Mouse (Mus musculus): ENCODE results near the gene Col4a2. TPM values are rescaled to one million over a fixed set of nuclear protein-coding genes. Genes with fewer than 3 reads are reported as not detected.

The Col4a2 gene
- polyA plus RNA-seq, 1 experiment from 2014 or later, result 46.4 TPM

DNA sequence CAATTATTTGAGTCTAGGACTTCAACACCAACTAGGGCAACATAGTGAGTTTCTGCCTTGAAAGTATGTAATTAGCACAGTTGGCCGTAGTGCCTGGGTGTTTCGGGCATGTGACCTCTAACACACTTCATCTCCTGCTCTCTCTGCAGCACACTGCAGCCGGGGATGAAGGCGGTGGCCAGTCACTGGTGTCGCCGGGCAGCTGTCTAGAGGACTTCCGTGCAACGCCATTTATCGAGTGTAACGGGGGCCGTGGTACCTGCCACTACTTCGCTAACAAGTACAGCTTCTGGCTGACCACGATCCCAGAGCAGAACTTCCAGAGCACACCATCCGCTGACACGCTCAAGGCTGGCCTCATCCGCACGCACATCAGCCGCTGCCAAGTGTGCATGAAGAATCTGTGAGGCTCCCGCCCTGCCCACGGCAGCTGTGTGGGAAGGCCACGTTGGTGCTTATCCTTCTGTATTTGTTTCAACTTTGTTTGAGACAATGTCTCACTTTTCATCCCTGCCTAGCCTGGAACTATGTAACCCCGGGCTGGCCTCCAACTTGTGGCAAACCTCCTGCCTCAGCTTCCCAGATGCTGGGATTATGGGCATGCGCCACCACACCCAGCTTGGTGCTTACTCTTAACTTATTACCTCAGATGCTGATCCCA lies 135.4 kb downstream of the Col4a2 start:
- no peak for DNase-seq (ENCODE audit: low spot score)
- H3K9ac ChIP-seq, result no peak overlapping the region
- no peaks in the 10 kb centered on the region for H3K27me3 ChIP-seq (ENCODE audit: control insufficient read depth, insufficient read depth, low read length)
- H3K4me1 ChIP-seq (replicated peaks; ENCODE audit: control insufficient read depth, insufficient read depth, low read length), result no peaks in the 10 kb centered on the region
- H3K36me3 ChIP-seq (replicated peaks; ENCODE audit: control insufficient read depth, insufficient read depth), result no peaks in the 10 kb centered on the region
- H3K4me2 ChIP-seq (replicated peaks), result no peak overlapping the region
- no peak overlapping the region for H3K4me3 ChIP-seq (replicated peaks; ENCODE audit: low read length)
- no peak for ATAC-seq (ENCODE audit: low FRiP score)
- H3K27ac ChIP-seq, result no peak overlapping the region
- H3K9me3 ChIP-seq (ENCODE audit: control insufficient read depth, low read length), result no peaks in the 10 kb centered on the region
- 93% methylated on average over 23 of the region's 23 CpGs for WGBS

DNA sequence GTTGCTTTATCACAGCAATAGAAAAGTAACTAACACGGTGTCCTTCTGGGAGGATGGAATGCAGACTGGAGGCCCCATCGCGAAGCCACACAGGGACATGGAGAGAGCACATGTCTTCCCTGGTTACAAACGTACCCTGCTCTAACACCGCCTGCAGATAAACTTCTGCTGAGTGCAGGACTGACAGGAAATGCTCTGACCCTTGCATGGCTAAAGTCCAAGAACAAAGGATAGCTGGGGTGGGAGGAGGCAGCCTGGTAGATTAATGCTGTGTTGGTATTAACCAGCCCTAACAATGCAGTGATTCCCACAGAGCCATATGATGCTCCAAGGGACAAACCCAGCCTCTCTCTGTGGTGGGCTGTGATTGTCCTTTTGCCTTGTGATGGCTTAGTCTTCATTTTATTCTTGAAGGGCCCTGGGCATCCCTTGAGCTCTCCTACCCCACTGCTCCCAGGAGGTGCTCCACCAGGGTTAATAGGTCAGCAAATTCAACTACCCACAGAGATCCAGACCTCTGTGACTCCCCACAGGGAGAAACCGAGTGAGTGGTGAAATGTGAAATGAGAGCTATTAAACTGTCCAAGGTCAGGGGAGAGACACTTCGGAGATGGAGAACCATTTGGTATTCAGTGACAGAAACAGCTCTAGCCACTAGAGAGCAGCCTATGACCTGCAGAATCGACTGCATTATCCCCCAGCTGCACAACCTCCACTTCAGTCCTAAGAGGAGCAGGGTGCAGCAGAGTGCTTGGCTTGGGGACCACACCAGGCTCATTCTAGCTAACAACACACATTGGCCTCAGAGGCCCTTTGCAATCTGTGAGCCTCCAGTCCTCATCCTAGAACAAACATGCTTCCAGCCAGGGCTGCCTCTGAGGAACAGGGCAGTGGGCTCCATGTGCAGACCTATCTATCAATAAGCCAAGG lies 137.8 kb downstream of the Col4a2 start:
- no peaks in the 10 kb centered on the region for H3K27me3 ChIP-seq (ENCODE audit: control insufficient read depth, insufficient read depth, low read length)
- H3K9me3 ChIP-seq (ENCODE audit: control insufficient read depth, low read length), result no peaks in the 10 kb centered on the region
- H3K4me1 ChIP-seq (replicated peaks; ENCODE audit: control insufficient read depth, insufficient read depth, low read length), result 0 out of 2 replicates have a peak, but pooled peaks cover 6% of the 10 kb centered on the region
- H3K4me3 ChIP-seq (replicated peaks; ENCODE audit: low read length), result no peak overlapping the region
- no peak overlapping the region for H3K4me2 ChIP-seq (replicated peaks)
- H3K9ac ChIP-seq, result no peak overlapping the region
- 25% methylated on average over 8 of the region's 8 CpGs for WGBS
- DNase-seq (ENCODE audit: low spot score) (peak; percentile 47), ATAC-seq (ENCODE audit: low FRiP score) (peak; percentile 34; the same call in 1 of the 2 replicates)
- no peak overlapping the region for H3K27ac ChIP-seq
- no peaks in the 10 kb centered on the region for H3K36me3 ChIP-seq (replicated peaks; ENCODE audit: control insufficient read depth, insufficient read depth)

DNA sequence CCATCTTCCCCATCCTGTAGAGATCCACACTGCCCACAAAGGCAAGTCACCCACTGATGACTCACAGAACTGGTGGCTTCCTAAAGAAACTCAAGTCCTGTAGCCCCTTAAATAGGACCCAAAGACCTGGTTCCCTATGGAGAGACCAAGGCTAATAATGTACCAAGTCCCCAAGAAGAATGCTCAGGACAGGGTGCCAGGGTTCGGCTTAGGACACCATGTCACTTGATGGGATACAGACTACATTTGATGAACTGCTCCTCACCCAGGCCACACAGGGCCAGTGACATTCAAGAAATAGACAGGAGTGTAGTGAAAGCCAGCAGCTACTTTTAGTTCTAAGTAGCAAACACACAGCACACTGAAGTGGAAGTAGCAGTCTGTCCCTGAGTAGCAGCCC lies 139.5 kb downstream of the Col4a2 start:
- ATAC-seq (ENCODE audit: low FRiP score), result no peak
- WGBS, result 97% methylated on average over 1 of the region's 1 CpGs

DNA sequence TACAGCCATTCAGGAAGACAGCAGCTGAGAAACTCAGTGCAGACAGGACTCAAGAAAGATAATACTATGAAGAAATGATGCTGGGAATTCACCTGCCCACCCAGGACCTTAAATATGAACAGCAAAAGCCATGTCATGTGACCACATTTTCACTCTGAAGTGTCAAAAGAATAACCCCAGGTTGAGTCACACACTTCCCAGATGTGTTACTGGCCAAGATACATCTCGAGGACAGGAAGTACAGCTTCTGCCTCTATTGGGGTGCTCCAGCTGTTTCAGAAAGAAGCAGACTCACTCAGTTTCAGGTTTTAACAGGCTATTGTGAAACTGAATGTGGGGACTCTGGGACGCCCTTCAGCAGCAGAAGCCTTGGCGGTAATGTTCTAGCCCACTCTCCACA lies 140.0 kb downstream of the Col4a2 start:
- Histone ChIP-seq H3K9me3 (ENCODE audit: control insufficient read depth, low read length) (no peaks in the 10 kb centered on the region), H3K27me3 (ENCODE audit: control insufficient read depth, insufficient read depth, low read length) (no peaks in the 10 kb centered on the region), H3K4me2 (replicated peaks) (no peak overlapping the region), H3K4me3 (replicated peaks; ENCODE audit: low read length) (no peak overlapping the region), H3K27ac (no peak overlapping the region), H3K36me3 (replicated peaks; ENCODE audit: control insufficient read depth, insufficient read depth) (no peaks in the 10 kb centered on the region), H3K9ac (no peak overlapping the region), H3K4me1 (replicated peaks; ENCODE audit: control insufficient read depth, insufficient read depth, low read length) (0 out of 2 replicates have a peak, but pooled peaks cover 6% of the 10 kb centered on the region)
- ATAC-seq (ENCODE audit: low FRiP score), result no peak
- DNase-seq (ENCODE audit: low spot score), result no peak
- 50% methylated on average over 3 of the region's 3 CpGs for WGBS

More for the DNA sequence above, 139.5 kb downstream of the Col4a2 start:
- Histone ChIP-seq H3K27me3 (ENCODE audit: control insufficient read depth, insufficient read depth, low read length) (no peaks in the 10 kb centered on the region), H3K9me3 (ENCODE audit: control insufficient read depth, low read length) (no peaks in the 10 kb centered on the region), H3K4me3 (replicated peaks; ENCODE audit: low read length) (no peak overlapping the region), H3K9ac (no peak overlapping the region), H3K27ac (no peak overlapping the region), H3K4me1 (replicated peaks; ENCODE audit: control insufficient read depth, insufficient read depth, low read length) (0 out of 2 replicates have a peak, but pooled peaks cover 6% of the 10 kb centered on the region), H3K4me2 (replicated peaks) (no peak overlapping the region), H3K36me3 (replicated peaks; ENCODE audit: control insufficient read depth, insufficient read depth) (no peaks in the 10 kb centered on the region)
- DNase-seq (ENCODE audit: low spot score), result no peak

DNA sequence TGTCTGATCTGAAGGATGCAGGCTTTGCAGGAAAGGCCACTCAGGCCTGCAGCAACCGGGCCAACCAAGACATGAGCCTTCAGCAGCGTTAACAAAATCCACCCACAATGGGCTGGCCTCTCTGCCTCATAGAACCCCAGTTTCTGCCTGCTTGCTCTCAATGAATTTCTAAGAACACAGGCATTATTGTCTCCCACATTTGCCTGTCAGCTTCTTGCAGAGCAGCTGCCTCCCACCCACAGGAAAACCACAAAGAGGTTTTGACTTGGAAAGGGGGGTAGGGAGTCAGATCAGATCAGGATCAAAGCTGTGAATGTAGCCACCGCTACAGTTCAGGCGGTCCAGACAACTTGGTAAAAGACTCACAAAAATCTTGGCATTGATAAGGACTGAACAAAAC lies 140.4 kb downstream of the Col4a2 start:
- DNase-seq (ENCODE audit: low spot score) (no peak), ATAC-seq (ENCODE audit: low FRiP score) (no peak)
- no peak overlapping the region for H3K4me3 ChIP-seq (replicated peaks; ENCODE audit: low read length)
- H3K9me3 ChIP-seq (ENCODE audit: control insufficient read depth, low read length), result no peaks in the 10 kb centered on the region
- no peak overlapping the region for H3K4me2 ChIP-seq (replicated peaks)
- no peaks in the 10 kb centered on the region for H3K27me3 ChIP-seq (ENCODE audit: control insufficient read depth, insufficient read depth, low read length)
- 21% methylated on average over 4 of the region's 4 CpGs for WGBS
- H3K4me1 ChIP-seq (replicated peaks; ENCODE audit: control insufficient read depth, insufficient read depth, low read length), result 0 out of 2 replicates have a peak, but pooled peaks cover 6% of the 10 kb centered on the region
- H3K36me3 ChIP-seq (replicated peaks; ENCODE audit: control insufficient read depth, insufficient read depth), result no peaks in the 10 kb centered on the region
- H3K27ac ChIP-seq, result no peak overlapping the region
- no peak overlapping the region for H3K9ac ChIP-seq

DNA sequence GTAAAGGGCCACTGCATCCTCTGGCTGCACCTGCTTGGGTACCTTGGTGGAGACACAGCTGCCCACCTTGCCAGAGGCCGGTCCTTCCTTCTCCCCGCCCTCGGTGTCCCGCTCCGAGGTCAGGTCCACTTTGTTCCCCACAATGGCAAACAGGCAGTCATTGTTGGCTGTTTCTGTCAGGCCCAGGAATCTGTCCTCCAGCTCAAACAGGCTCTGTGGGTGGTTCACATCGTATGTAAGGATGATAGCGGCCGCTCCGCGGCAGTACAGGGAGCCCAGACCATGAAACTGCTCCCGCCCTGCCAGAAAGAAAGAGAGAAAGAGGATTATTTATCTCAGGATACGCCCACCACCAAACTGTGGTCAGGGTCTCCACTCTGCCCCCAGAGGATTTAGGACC lies 141.6 kb downstream of the Col4a2 start:
- Histone ChIP-seq H3K4me3 (replicated peaks; ENCODE audit: low read length) (no peak overlapping the region), H3K27me3 (ENCODE audit: control insufficient read depth, insufficient read depth, low read length) (no peaks in the 10 kb centered on the region), H3K9me3 (ENCODE audit: control insufficient read depth, low read length) (no peaks in the 10 kb centered on the region), H3K36me3 (replicated peaks; ENCODE audit: control insufficient read depth, insufficient read depth) (no peaks in the 10 kb centered on the region), H3K4me2 (replicated peaks) (no peak overlapping the region), H3K9ac (no peak overlapping the region), H3K27ac (no peak overlapping the region), H3K4me1 (replicated peaks; ENCODE audit: control insufficient read depth, insufficient read depth, low read length) (0 out of 2 replicates have a peak, but pooled peaks cover 6% of the 10 kb centered on the region)
- ATAC-seq (ENCODE audit: low FRiP score), result no peak
- no peak for DNase-seq (ENCODE audit: low spot score)
- 39% methylated on average over 12 of the region's 12 CpGs for WGBS

DNA sequence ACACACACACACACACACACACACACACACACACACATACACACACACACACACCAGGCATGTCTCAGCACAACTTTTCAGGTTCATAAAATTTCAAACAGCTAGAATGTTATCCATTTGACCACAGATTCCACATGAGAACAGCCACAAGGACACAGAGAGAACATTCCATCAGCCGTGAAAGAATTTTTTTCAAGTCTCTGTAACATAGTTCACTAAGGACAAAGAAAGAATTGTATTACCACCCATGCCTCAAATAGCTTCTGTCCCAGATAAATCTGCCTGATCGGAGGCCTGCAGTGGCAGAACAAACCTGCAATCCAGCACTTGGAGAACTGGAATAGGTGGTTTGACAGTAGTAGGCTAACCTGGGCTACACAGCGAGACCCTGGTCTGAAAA lies 144.7 kb downstream of the Col4a2 start:
- H3K36me3 ChIP-seq (replicated peaks; ENCODE audit: control insufficient read depth, insufficient read depth), result no peaks in the 10 kb centered on the region
- H3K4me2 ChIP-seq (replicated peaks), result no peak overlapping the region
- H3K9me3 ChIP-seq (ENCODE audit: control insufficient read depth, low read length), result no peaks in the 10 kb centered on the region
- H3K4me3 ChIP-seq (replicated peaks; ENCODE audit: low read length), result no peak overlapping the region
- WGBS, result 73% methylated on average over 3 of the region's 3 CpGs
- no peak overlapping the region for H3K27ac ChIP-seq
- no peak for DNase-seq (ENCODE audit: low spot score)
- H3K4me1 ChIP-seq (replicated peaks; ENCODE audit: control insufficient read depth, insufficient read depth, low read length), result 0 out of 2 replicates have a peak, but pooled peaks cover 6% of the 10 kb centered on the region
- no peaks in the 10 kb centered on the region for H3K27me3 ChIP-seq (ENCODE audit: control insufficient read depth, insufficient read depth, low read length)
- H3K9ac ChIP-seq, result no peak overlapping the region
- no peak for ATAC-seq (ENCODE audit: low FRiP score)

DNA sequence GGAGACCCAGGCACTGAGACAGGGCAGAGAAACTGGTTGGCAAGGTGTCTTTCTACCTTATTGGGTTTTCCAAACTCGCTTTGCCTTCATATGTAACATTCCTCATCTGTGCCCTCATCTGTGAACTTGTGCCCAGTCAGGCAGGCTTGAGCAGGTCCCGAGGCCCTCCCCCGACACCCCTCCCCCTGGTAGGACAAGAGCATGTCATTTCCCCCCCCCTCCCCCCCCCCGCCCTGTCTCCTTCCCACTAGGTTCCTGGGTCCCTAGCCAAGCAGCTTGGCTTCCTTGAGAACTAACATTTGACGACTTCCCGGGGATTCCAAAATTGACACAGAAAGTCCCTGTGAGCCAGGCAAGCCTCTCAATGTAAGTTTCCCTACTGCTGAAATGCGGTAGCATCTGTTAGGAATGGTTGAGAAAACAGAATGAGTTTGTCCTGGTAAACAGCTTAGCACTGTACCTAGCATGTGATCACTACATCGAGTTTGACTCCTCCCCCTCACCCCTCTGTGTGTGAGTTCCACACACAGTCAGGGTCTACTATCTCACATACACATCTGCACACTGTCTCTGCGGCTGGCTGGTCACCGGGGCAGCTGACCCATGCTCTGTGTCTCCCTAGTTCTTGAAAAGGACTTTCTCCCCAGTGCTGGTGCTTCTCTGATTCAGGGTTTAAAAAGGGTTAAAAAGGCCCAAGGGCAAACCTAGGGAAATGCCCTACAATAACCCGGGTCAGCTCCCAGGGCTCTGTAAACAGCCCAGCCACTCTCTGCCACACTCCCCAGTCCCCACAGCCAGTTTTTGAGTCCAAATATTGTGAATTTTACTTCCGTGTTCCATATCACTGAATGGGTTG lies 145.6 kb downstream of the Col4a2 start:
- ATAC-seq (ENCODE audit: low FRiP score) (no peak), DNase-seq (ENCODE audit: low spot score) (no peak)
- Histone ChIP-seq H3K4me1 (replicated peaks; ENCODE audit: control insufficient read depth, insufficient read depth, low read length) (0 out of 2 replicates have a peak, but pooled peaks cover 6% of the 10 kb centered on the region), H3K9ac (no peak overlapping the region), H3K27ac (no peak overlapping the region), H3K4me2 (replicated peaks) (no peak overlapping the region), H3K9me3 (ENCODE audit: control insufficient read depth, low read length) (no peaks in the 10 kb centered on the region), H3K27me3 (ENCODE audit: control insufficient read depth, insufficient read depth, low read length) (no peaks in the 10 kb centered on the region), H3K36me3 (replicated peaks; ENCODE audit: control insufficient read depth, insufficient read depth) (no peaks in the 10 kb centered on the region), H3K4me3 (replicated peaks; ENCODE audit: low read length) (no peak overlapping the region)
- 59% methylated on average over 12 of the region's 12 CpGs for WGBS

DNA sequence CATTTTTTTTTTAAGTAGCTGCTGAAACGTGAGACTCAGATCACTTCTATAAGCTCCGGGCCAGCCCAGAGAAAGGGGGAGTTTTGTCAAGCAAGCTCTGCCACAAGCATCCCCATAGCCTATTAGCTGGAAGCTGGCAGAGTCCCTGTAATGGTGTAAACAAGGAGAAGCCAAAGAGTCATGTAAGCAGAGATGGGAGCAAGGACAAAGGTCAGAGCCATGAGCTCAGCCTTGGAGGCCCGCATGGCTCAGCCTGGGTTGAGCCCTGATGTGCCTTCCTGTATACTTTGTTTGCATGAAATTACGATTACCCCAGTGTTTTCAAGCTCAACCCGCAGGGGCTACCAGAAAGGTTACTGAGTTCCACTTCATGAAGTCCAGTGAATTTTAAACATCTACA lies 146.4 kb downstream of the Col4a2 start:
- Histone ChIP-seq H3K9me3 (ENCODE audit: control insufficient read depth, low read length) (no peaks in the 10 kb centered on the region), H3K27me3 (ENCODE audit: control insufficient read depth, insufficient read depth, low read length) (no peaks in the 10 kb centered on the region), H3K36me3 (replicated peaks; ENCODE audit: control insufficient read depth, insufficient read depth) (no peaks in the 10 kb centered on the region), H3K4me3 (replicated peaks; ENCODE audit: low read length) (no peak overlapping the region), H3K27ac (no peak overlapping the region), H3K4me1 (replicated peaks; ENCODE audit: control insufficient read depth, insufficient read depth, low read length) (0 out of 2 replicates have a peak, but pooled peaks cover 3% of the 10 kb centered on the region), H3K4me2 (replicated peaks) (no peak overlapping the region), H3K9ac (no peak overlapping the region)
- WGBS, result 48% methylated on average over 5 of the region's 5 CpGs
- ATAC-seq (ENCODE audit: low FRiP score), result no peak
- DNase-seq (ENCODE audit: low spot score), result no peak

All from hindbrain, embryonic 14.5 days (tissue).